Mouse (Mus musculus) ES-E14 (cell line): Measurements from ENCODE around the gene Ccnb1.

ENCODE experiments used
- CHD2 ChIP-seq: IDR thresholded peaks from 2 replicates; pipeline ENCODE4 v1.6.1; 2014; ENCODE audit warnings: mild to moderate bottlenecking, low read depth, low read length, inconsistent platforms
- HCFC1 ChIP-seq: IDR thresholded peaks from 2 replicates; pipeline ENCODE4 v1.6.1; 2012; ENCODE audit warnings: low read length, inconsistent platforms, borderline replicate concordance; ENCODE audit not compliant: insufficient read depth
- MAFK ChIP-seq: IDR thresholded peaks from 2 replicates; pipeline ENCODE4 v1.6.1; 2014; ENCODE audit warnings: mild to moderate bottlenecking, low read depth, low read length, inconsistent platforms; ENCODE audit not compliant: insufficient read depth
- ZC3H11A ChIP-seq: IDR thresholded peaks from 2 replicates; pipeline ENCODE4 v1.6.1; 2012; ENCODE audit warnings: low read depth, mild to moderate bottlenecking, inconsistent platforms, low read length, borderline replicate concordance
- ZNF384 ChIP-seq: IDR thresholded peaks from 2 replicates; pipeline ENCODE4 v1.6.1; 2012; ENCODE audit warnings: low read depth, low read length, inconsistent platforms

GRCm38 (mm10) chr13:100774704-100775103 is 11.7 kb downstream of the Ccnb1 start:
- TF ChIP-seq HCFC1: no peak
- TF ChIP-seq MAFK: no peak
- no peak for TF ChIP-seq CHD2
- TF ChIP-seq ZNF384: no peak
- no peak for TF ChIP-seq ZC3H11A
